Mouse (Mus musculus) G1E (cell line): ENCODE results near the gene M1ap.

Experiments
- CTCF ChIP-seq: IDR thresholded peaks from 2 replicates; pipeline ENCODE4 v1.5.1; 2012; ENCODE audit warnings: low read depth, low read length, inconsistent platforms, mixed read lengths
- GATA1 ChIP-seq: IDR thresholded peaks from 2 replicates; pipeline ENCODE4 v1.6.1; 2012; ENCODE audit warnings: borderline replicate concordance, low read length, inconsistent platforms, mixed read lengths
- POLR2AphosphoS5 ChIP-seq: IDR thresholded peaks from 2 replicates; pipeline ENCODE4 v1.6.1; 2012; ENCODE audit warnings: low read depth, low read length, inconsistent platforms; ENCODE audit not compliant: insufficient replicate concordance
- TAL1 ChIP-seq: conservative IDR thresholded peaks from 2 replicates; pipeline ENCODE4 v1.6.1; 2012; ENCODE audit warnings: low read depth, low read length, inconsistent platforms, mixed read lengths

DNA sequence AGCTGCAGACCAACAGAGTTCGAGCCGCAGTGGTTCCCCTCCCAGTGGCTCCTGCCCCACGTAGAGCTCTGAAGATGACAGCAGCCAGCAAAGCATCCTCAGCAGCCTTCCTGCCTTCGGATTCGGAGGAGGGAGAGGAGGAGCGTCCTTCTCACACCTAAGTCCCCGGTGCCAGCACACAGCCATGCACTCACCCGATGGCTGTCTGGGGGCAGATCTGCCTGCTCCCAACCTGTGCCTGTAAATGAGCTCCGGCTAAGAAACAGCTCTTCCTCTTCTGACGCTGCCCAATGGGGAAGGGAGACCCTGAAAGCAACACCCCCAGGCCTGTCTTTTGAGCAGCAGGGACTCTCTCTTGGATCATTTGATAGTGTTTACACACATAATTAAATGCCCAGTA lies 83.1 kb downstream of the M1ap start:
- TF ChIP-seq CTCF = no peak
- TF ChIP-seq TAL1 = no peak
- TF ChIP-seq GATA1 = no peak
- no peak for TF ChIP-seq POLR2AphosphoS5
